Mouse (Mus musculus) C2C12 (cell line): Measurements from ENCODE around the gene Zfand3. TPM values are rescaled to one million over a fixed set of nuclear protein-coding genes. Genes with fewer than 3 reads are reported as not detected.

Experiments
- H3K27me3 ChIP-seq: one replicate; pipeline ENCODE4 v1.6.1; 2011; ENCODE audit not compliant: control insufficient read depth, insufficient read depth, insufficient read length
- H3K36me3 ChIP-seq: one replicate; pipeline ENCODE4 v1.6.1; 2011; ENCODE audit not compliant: control insufficient read depth, insufficient read depth
- H3K4me3 ChIP-seq: one replicate; pipeline ENCODE4 v1.5.1; 2011; ENCODE audit warnings: mild to moderate bottlenecking, control low read depth; ENCODE audit not compliant: poor library complexity, insufficient read depth, severe bottlenecking
- H3K79me2 ChIP-seq: one replicate; pipeline ENCODE4 v1.6.1; 2011; ENCODE audit not compliant: control insufficient read depth, insufficient read depth
- H3K79me3 ChIP-seq: one replicate; pipeline ENCODE4 v1.6.1; 2011; ENCODE audit warnings: low read depth, control low read depth
- H3ac ChIP-seq: one replicate; pipeline ENCODE3; 2011; ENCODE audit warnings: low read depth; ENCODE audit not compliant: control insufficient read depth, insufficient read length
- CEBPB ChIP-seq: IDR thresholded peaks from one replicate; pipeline ENCODE4 v1.6.1; 2011; ENCODE audit warnings: low read depth, mild to moderate bottlenecking, control low read depth, moderate library complexity
- CTCF ChIP-seq: IDR thresholded peaks from one replicate; pipeline ENCODE4 v1.5.1; 2011; ENCODE audit not compliant: control insufficient read depth, insufficient read depth, insufficient read length
- FOSL1 ChIP-seq: IDR thresholded peaks from one replicate; pipeline ENCODE4 v1.8.0; 2011; ENCODE audit warnings: mild to moderate bottlenecking, low read length; ENCODE audit not compliant: poor library complexity, insufficient read depth, severe bottlenecking
- MAX ChIP-seq: IDR thresholded peaks from one replicate; pipeline ENCODE4 v1.6.1; 2011; ENCODE audit warnings: mild to moderate bottlenecking, control low read depth
- MYOD1 ChIP-seq: IDR thresholded peaks from one replicate; pipeline ENCODE4 v1.6.1; 2011; ENCODE audit warnings: low read depth; ENCODE audit not compliant: control insufficient read depth, insufficient read length
- MYOG ChIP-seq: IDR thresholded peaks from one replicate; pipeline ENCODE4 v1.6.1; 2011; ENCODE audit not compliant: control insufficient read depth, insufficient read length; ENCODE audit errors: extremely low read depth
- USF1 ChIP-seq: IDR thresholded peaks from one replicate; pipeline ENCODE4 v1.6.1; 2011; ENCODE audit warnings: low read depth, mild to moderate bottlenecking, control low read depth, moderate library complexity
- polyA plus RNA-seq: library from polyadenylated mRNA; unstranded; fragments of >200 nt; fragmentation: generic; extraction: Trizol; gene quantifications from one replicate; pipeline ENCODE4 v1.2.1, GENCODE M21; 2012; ENCODE audit warnings: missing spikeins

Gene Zfand3
- polyA plus RNA-seq, 1 experiment: 78.6 TPM

- H3K79me3 ChIP-seq: peaks cover 16% of the 10 kb centered on the region
- no peaks in the 10 kb centered on the region for H3K27me3 ChIP-seq
- no peak overlapping the region for H3ac ChIP-seq
- no peak overlapping the region for H3K4me3 ChIP-seq
- H3K79me2 ChIP-seq: peaks cover 71% of the 10 kb centered on the region
- TF ChIP-seq FOSL1: no peak
- peaks cover 4% of the 10 kb centered on the region for H3K36me3 ChIP-seq
These were observed 183.8 kb downstream of the Zfand3 start for GRCm38 (mm10) chr17:30188031-30188981.

- Histone ChIP-seq H3K27me3 (no peaks in the 10 kb centered on the region), H3ac (no peak overlapping the region), H3K36me3 (peaks cover 26% of the 10 kb centered on the region), H3K4me3 (no peak overlapping the region), H3K79me2 (peaks cover 58% of the 10 kb centered on the region), H3K79me3 (peaks cover 19% of the 10 kb centered on the region)
- TF ChIP-seq FOSL1 (no peak), CEBPB (no peak), CTCF (no peak), USF1 (no peak), MYOD1 (no peak), MAX (no peak), MYOG (no peak)
These were observed 186.6 kb downstream of the Zfand3 start for GRCm38 (mm10) chr17:30191097-30191640.

GRCm38 (mm10) chr17:30192416-30193005 is 188.0 kb downstream of the Zfand3 start:
- Histone ChIP-seq H3ac (no peak overlapping the region), H3K79me2 (peaks cover 53% of the 10 kb centered on the region), H3K36me3 (peaks cover 29% of the 10 kb centered on the region), H3K79me3 (peaks cover 18% of the 10 kb centered on the region), H3K27me3 (no peaks in the 10 kb centered on the region), H3K4me3 (no peak overlapping the region)
- TF ChIP-seq USF1: no peak
- no peak for TF ChIP-seq MYOD1
- no peak for TF ChIP-seq MAX
- no peak for TF ChIP-seq FOSL1

- Histone ChIP-seq H3K79me2 (peaks cover 51% of the 10 kb centered on the region), H3K36me3 (peaks cover 32% of the 10 kb centered on the region), H3K27me3 (no peaks in the 10 kb centered on the region), H3K79me3 (peaks cover 18% of the 10 kb centered on the region), H3ac (no peak overlapping the region), H3K4me3 (no peak overlapping the region)
- TF ChIP-seq CTCF: no peak
- no peak for TF ChIP-seq FOSL1
- no peak for TF ChIP-seq MAX
- TF ChIP-seq USF1: no peak
These were observed 189.1 kb downstream of the Zfand3 start for GRCm38 (mm10) chr17:30193615-30194014.

GRCm38 (mm10) chr17:30194091-30194490 is 189.6 kb downstream of the Zfand3 start:
- Histone ChIP-seq H3K27me3 (no peaks in the 10 kb centered on the region), H3K36me3 (peaks cover 36% of the 10 kb centered on the region), H3ac (no peak overlapping the region), H3K79me2 (peaks cover 53% of the 10 kb centered on the region), H3K79me3 (peaks cover 15% of the 10 kb centered on the region), H3K4me3 (no peak overlapping the region)
- TF ChIP-seq CTCF (no peak), CEBPB (no peak), MAX (no peak), MYOG (no peak), MYOD1 (no peak), FOSL1 (no peak), USF1 (no peak)
